ENCODE assay signal across 8 mouse cellular contexts in the genomic region with DNA sequence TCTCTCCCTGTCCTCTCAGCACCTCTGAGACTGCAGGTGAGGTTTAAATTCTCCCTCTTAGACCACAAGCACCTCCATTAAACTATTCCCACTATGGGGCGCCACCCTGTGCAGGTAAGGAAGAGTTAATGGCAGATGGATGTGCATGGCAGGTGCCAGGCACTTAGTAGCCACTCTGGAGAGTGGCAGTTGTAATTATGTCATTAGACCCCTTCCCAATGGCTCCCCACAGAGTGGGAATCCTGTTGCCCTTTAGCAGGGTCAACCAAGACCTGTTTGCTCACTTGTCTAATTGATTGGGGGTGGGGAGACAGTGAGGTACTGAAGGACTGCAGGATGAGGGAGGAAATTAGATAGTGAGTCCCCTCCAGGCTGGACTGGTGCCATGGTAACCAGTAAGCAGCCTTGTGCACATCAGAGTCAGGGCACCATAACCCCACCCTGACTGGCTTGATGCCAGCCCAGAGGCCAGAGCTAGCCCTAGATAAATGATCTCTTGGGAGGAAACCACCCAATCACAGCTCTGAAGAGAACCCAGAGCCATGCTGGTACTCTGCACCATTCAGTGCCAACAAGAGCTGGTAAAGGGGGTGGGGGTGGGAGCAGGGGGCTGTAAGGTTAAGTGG.
DNase-seq lines count a peak whose midpoint lies in the region; ATAC-seq and TF ChIP-seq lines count a peak whose summit lies in the region.
"Had no signal": no experiment of that assay in that cellular context is flagged by ENCODE, and none has a peak within 500 bp of the region (broad histone marks: within the 10 kb centered on the region; RNA-seq: fewer than 3 reads in every experiment).

No protein-coding gene starts in this region.

- H3K36me3 ChIP-seq in kidney, postnatal 0 days (ENCODE audit: insufficient read depth, low read length) = no peaks in the 10 kb centered on the region
- no peaks in the 10 kb centered on the region for H3K36me3 ChIP-seq in kidney, adult 2 months (ENCODE audit: control insufficient read depth, insufficient read depth, low read length)
- peaks cover 0 to 12% of the 10 kb centered on the region in 2 experiments; a peak in 2 of 4 replicates for H3K36me3 ChIP-seq in MEL (ENCODE audit: control insufficient read depth in 1 of 2, insufficient read depth in 2 of 2, low read length in 2 of 2)
- no peaks in the 10 kb centered on the region for H3K36me3 ChIP-seq in embryonic facial prominence, embryonic 11.5 days (replicated peaks; ENCODE audit: control insufficient read depth, insufficient read depth, low read depth, low read length)
- H3K36me3 ChIP-seq in liver, embryonic 14.5 days (replicated peaks; ENCODE audit: control insufficient read depth, insufficient read depth, low read depth) = no peaks in the 10 kb centered on the region

- H3K4me1 ChIP-seq in kidney, postnatal 0 days (replicated peaks; ENCODE audit: insufficient read depth, low read length) = peaks cover 5% of the 10 kb centered on the region; the same call in 1 of the 2 replicates
- no peaks in the 10 kb centered on the region for H3K4me1 ChIP-seq in kidney, adult 2 months (ENCODE audit: control insufficient read depth, insufficient read depth, low read length)
- H3K4me1 ChIP-seq in MEL (ENCODE audit: control insufficient read depth in 1 of 2, insufficient read depth in 2 of 2, low read length in 2 of 2) = peaks cover 0 to 10% of the 10 kb centered on the region in 2 experiments; a peak in 2 of 4 replicates
- H3K4me1 ChIP-seq in embryonic facial prominence, embryonic 11.5 days (ENCODE audit: control insufficient read depth, insufficient read depth, low read length) = no peaks in the 10 kb centered on the region
- H3K4me1 ChIP-seq in liver, embryonic 14.5 days (replicated peaks; ENCODE audit: control insufficient read depth in 2 of 2, insufficient read depth in 2 of 2, low read length in 1 of 2) = peaks cover 0 to 10% of the 10 kb centered on the region in 2 experiments; a peak in 2 of 4 replicates

- WGBS in kidney, postnatal 0 days = 86% methylated on average over 1 of the region's 1 CpGs
- WGBS in kidney, adult 2 months = 96% methylated on average over 1 of the region's 1 CpGs
- WGBS in embryonic facial prominence, embryonic 11.5 days = 80% methylated on average over 1 of the region's 1 CpGs
- 64% methylated on average over 1 of the region's 1 CpGs for WGBS in liver, embryonic 14.5 days (ENCODE audit: insufficient replicate concordance)

- no peak overlapping the region for H3K9ac ChIP-seq in kidney, postnatal 0 days (ENCODE audit: low read depth, low read length)
- no peak overlapping the region for H3K9ac ChIP-seq in MEL (ENCODE audit: control insufficient read depth, low read depth, low read length, poor library complexity, severe bottlenecking)
- H3K9ac ChIP-seq in embryonic facial prominence, embryonic 11.5 days (replicated peaks; ENCODE audit: low read length) = no peak overlapping the region
- H3K9ac ChIP-seq in liver, embryonic 14.5 days (replicated peaks) = no peak overlapping the region

- H3K9me3 ChIP-seq in kidney, postnatal 0 days (replicated peaks; ENCODE audit: low read length) = no peaks in the 10 kb centered on the region
- H3K9me3 ChIP-seq in MEL (replicated peaks; ENCODE audit: insufficient read depth, low read length) = no peaks in the 10 kb centered on the region
- no peaks in the 10 kb centered on the region for H3K9me3 ChIP-seq in embryonic facial prominence, embryonic 11.5 days (replicated peaks; ENCODE audit: control insufficient read depth, low read length)
- no peaks in the 10 kb centered on the region for H3K9me3 ChIP-seq in liver, embryonic 14.5 days (ENCODE audit: control insufficient read depth, low read length)

- TF ChIP-seq EP300 in MEL (IDR thresholded peaks at IDR 0.05; ENCODE audit: low read depth in 1 of 2, low read length in 2 of 2) = 0 out of 4 replicates have a peak, but pooled peaks have one; percentile 19 to 27
- TF ChIP-seq EP300 in liver, embryonic 14.5 days (IDR thresholded peaks at IDR 0.05; ENCODE audit: low read depth) = no peak

- no peak for TF ChIP-seq POLR2A in kidney, adult 2 months (IDR thresholded peaks at IDR 0.05; ENCODE audit: low read depth, low read length)
- TF ChIP-seq POLR2A in MEL (IDR thresholded peaks at IDR 0.05; ENCODE audit: control insufficient read depth in 1 of 2, insufficient read depth in 1 of 2, low read depth in 1 of 2, low read length in 2 of 2, poor library complexity in 1 of 2) = no peak

- no peak for TF ChIP-seq RAD21 in MEL (IDR thresholded peaks at IDR 0.05; ENCODE audit: low read depth, low read length)

- peak; percentile 50 for DNase-seq in kidney, postnatal 0 days (ENCODE audit: low spot score)
- no peak for DNase-seq in kidney, adult 2 months
- peak; percentile 91 for DNase-seq in MEL (ENCODE audit: low read depth, low spot score)
- peak; percentile 10 for DNase-seq in embryonic facial prominence, embryonic 11.5 days (ENCODE audit: low spot score)
- DNase-seq in liver, embryonic 14.5 days (ENCODE audit: low read depth in 3 of 3, low spot score in 3 of 3) = no peak
- no peak for DNase-seq in gastrocnemius, adult 18-20 months (ENCODE audit: low spot score)
- no peak for DNase-seq in testis, postnatal 14 days (ENCODE audit: low spot score)
- DNase-seq: lung, postnatal 14 days had no signal

- 0 out of 2 replicates have a peak, but pooled peaks cover 1% of the 10 kb centered on the region for H3K79me2 ChIP-seq in MEL (ENCODE audit: control insufficient read depth, insufficient read depth, low read length, poor library complexity)

- TF ChIP-seq CTCF in kidney, postnatal 0 days (IDR thresholded peaks at IDR 0.05; ENCODE audit: low read depth) = no peak
- no peak for TF ChIP-seq CTCF in kidney, adult 2 months (conservative IDR thresholded peaks at IDR 0.05; ENCODE audit: insufficient read depth, insufficient read length, low read depth, low read length)
- no peak for TF ChIP-seq CTCF in MEL (IDR thresholded peaks at IDR 0.05 in 2 of 3, conservative IDR thresholded peaks at IDR 0.05 in 1 of 3; ENCODE audit: control insufficient read depth in 1 of 3, insufficient read depth in 1 of 3, low read depth in 2 of 3, low read length in 3 of 3, poor library complexity in 1 of 3, severe bottlenecking in 1 of 3)
- no peak for TF ChIP-seq CTCF in liver, embryonic 14.5 days (IDR thresholded peaks at IDR 0.05; ENCODE audit: low read depth)

- no peaks in the 10 kb centered on the region for H3K27me3 ChIP-seq in kidney, postnatal 0 days (ENCODE audit: insufficient read depth, low read length)
- H3K27me3 ChIP-seq in kidney, adult 2 months (replicated peaks; ENCODE audit: control insufficient read depth, insufficient read depth, low read length) = no peaks in the 10 kb centered on the region
- no peaks in the 10 kb centered on the region for H3K27me3 ChIP-seq in MEL (ENCODE audit: control insufficient read depth in 1 of 2, insufficient read depth in 2 of 2, low read length in 2 of 2)
- no peaks in the 10 kb centered on the region for H3K27me3 ChIP-seq in embryonic facial prominence, embryonic 11.5 days (ENCODE audit: control insufficient read depth, insufficient read depth, low read length)
- no peaks in the 10 kb centered on the region for H3K27me3 ChIP-seq in liver, embryonic 14.5 days (ENCODE audit: control insufficient read depth, insufficient read depth, low read length)

- H3K4me2 ChIP-seq in kidney, postnatal 0 days (ENCODE audit: low read length) = no peak overlapping the region
- H3K4me2 ChIP-seq in embryonic facial prominence, embryonic 11.5 days (ENCODE audit: low read depth, low read length) = no peak overlapping the region
- no peak overlapping the region for H3K4me2 ChIP-seq in liver, embryonic 14.5 days (ENCODE audit: low read depth)

- ATAC-seq in kidney, postnatal 0 days (replicated peaks; ENCODE audit: low FRiP score, low read depth) = peak; percentile 57
- ATAC-seq in embryonic facial prominence, embryonic 11.5 days (replicated peaks; ENCODE audit: insufficient number of reproducible peaks, low FRiP score, low TSS enrichment, low read depth) = peak; percentile 80; the same call in 1 of the 2 replicates
- ATAC-seq in liver, embryonic 14.5 days (ENCODE audit: insufficient read depth) = 0 out of 2 replicates have a peak, but pooled peaks have one; percentile 41

- no peak overlapping the region for H3K4me3 ChIP-seq in kidney, postnatal 0 days (replicated peaks; ENCODE audit: low read depth, low read length)
- no peak overlapping the region for H3K4me3 ChIP-seq in kidney, adult 2 months (ENCODE audit: insufficient read depth, low read depth, low read length)
- no peak overlapping the region for H3K4me3 ChIP-seq in MEL (ENCODE audit: control insufficient read depth in 1 of 2, insufficient read depth in 1 of 2, low read depth in 2 of 2, low read length in 2 of 2)
- H3K4me3 ChIP-seq in embryonic facial prominence, embryonic 11.5 days (ENCODE audit: low read depth, low read length) = no peak overlapping the region
- H3K4me3 ChIP-seq in liver, embryonic 14.5 days (ENCODE audit: insufficient read depth in 1 of 2, low read depth in 2 of 2, low read length in 2 of 2) = no peak overlapping the region

- no peak overlapping the region for H3K27ac ChIP-seq in kidney, postnatal 0 days
- no peak overlapping the region for H3K27ac ChIP-seq in kidney, adult 2 months (ENCODE audit: insufficient read depth, low read depth, low read length)
- no peak overlapping the region for H3K27ac ChIP-seq in MEL (ENCODE audit: control insufficient read depth, low read depth, low read length)
- no peak overlapping the region for H3K27ac ChIP-seq in embryonic facial prominence, embryonic 11.5 days (replicated peaks; ENCODE audit: low read depth, low read length)
- no peak overlapping the region for H3K27ac ChIP-seq in liver, embryonic 14.5 days

TF ChIP-seq in MEL, 35 proteins besides CTCF, POLR2A, EP300 and RAD21:
- TF ChIP-seq RCOR1 (IDR thresholded peaks at IDR 0.05; ENCODE audit: low read depth, low read length) (peak; percentile 81), ELF1 (IDR thresholded peaks at IDR 0.05; ENCODE audit: low read depth, low read length) (no peak), ZNF384 (IDR thresholded peaks at IDR 0.05; ENCODE audit: low read depth, low read length) (no peak), BHLHE40 (IDR thresholded peaks at IDR 0.05; ENCODE audit: borderline replicate concordance, low read depth, low read length) (no peak), ZC3H11A (IDR thresholded peaks at IDR 0.05; ENCODE audit: low read depth, low read length) (no peak), GATA1 (IDR thresholded peaks at IDR 0.05; ENCODE audit: low read depth, low read length) (peak; percentile 61), ETS1 (IDR thresholded peaks at IDR 0.05; ENCODE audit: low read depth, low read length) (peak; percentile 38; the same call in 1 of the 2 replicates)

Comparison
In these comparisons a context has a peak if more than half of its experiments do, and no peak if none do; other contexts are left out.
1. DNase-seq: peak in kidney, postnatal 0 days (single experiment), MEL (single experiment) and embryonic facial prominence, embryonic 11.5 days (single experiment); none in kidney, adult 2 months (single experiment), liver, embryonic 14.5 days (0 of 3), gastrocnemius, adult 18-20 months (single experiment) and testis, postnatal 14 days (single experiment).
2. Peak in every context shown above with its lines, with median percentiles within 50 percentile points of each other: ATAC-seq.